Mouse (Mus musculus) liver, embryonic 18 days (tissue): ENCODE data around the gene Rnf223. TPM values are rescaled to one million over a fixed set of nuclear protein-coding genes. Genes with fewer than 3 reads are reported as not detected.

Source experiments
- polyA plus RNA-seq: library from polyadenylated mRNA; depleted of rRNA; stranded (reverse); fragments of >200 nt; gene quantifications from 2 replicates; pipeline ENCODE4 v1.2.3, GENCODE M21; 2012; rRNA removed

Gene Rnf223
- polyA plus RNA-seq: 0.14 and 0.21 TPM in 2 replicates

GRCm38 (mm10) chr4:156130436-156130835 is at the start of gene Rnf223:
TSS of gene Rnf223 (plus strand) at chr4:156130513.

GRCm38 (mm10) chr4:156109570-156110331 is 20.6 kb upstream of the Rnf223 start, which contains the start of gene 9430015G10Rik:
TSS of gene 9430015G10Rik (plus strand) at chr4:156109982.

Other genes with a start within 250 kb of the Rnf223 start
- 14.0 and 16.1 TPM in 2 replicates for gene Pusl1, start 238.7 kb upstream of the Rnf223 start, polyA plus RNA-seq
- gene Acap3, start 238.7 kb upstream of the Rnf223 start, polyA plus RNA-seq: 5.1 and 6.3 TPM in 2 replicates
- gene Ube2j2, start 186.7 kb upstream of the Rnf223 start, polyA plus RNA-seq: 32.2 and 32.3 TPM in 2 replicates
- gene C1qtnf12, start 168.2 kb upstream of the Rnf223 start, polyA plus RNA-seq: 22.6 and 24.1 TPM in 2 replicates
- gene B3galt6, start 137.9 kb upstream of the Rnf223 start, polyA plus RNA-seq: 2.4 TPM in 2 replicates
- 36.5 and 36.9 TPM in 2 replicates for gene Sdf4, start 137.6 kb upstream of the Rnf223 start, polyA plus RNA-seq
- gene Tnfrsf4, start 116.7 kb upstream of the Rnf223 start, polyA plus RNA-seq: 0.71 and 1.2 TPM in 2 replicates
- 0.54 and 0.59 TPM in 2 replicates for gene Tnfrsf18, start 104.3 kb upstream of the Rnf223 start, polyA plus RNA-seq
- 0.67 and 0.83 TPM in 2 replicates for gene Ttll10, start 71.1 kb upstream of the Rnf223 start, polyA plus RNA-seq
- 9.1 and 9.9 TPM in 2 replicates for gene 9430015G10Rik, start 20.5 kb upstream of the Rnf223 start, polyA plus RNA-seq
- gene Agrn, start 67.0 kb downstream of the Rnf223 start, polyA plus RNA-seq: 19.8 and 22.7 TPM in 2 replicates
- gene Isg15, start 70.3 kb downstream of the Rnf223 start, polyA plus RNA-seq: 100 and 213 TPM in 2 replicates
- gene AW011738, start 72.8 kb downstream of the Rnf223 start, polyA plus RNA-seq: 2.5 and 3.4 TPM in 2 replicates
- 0.12 TPM in 2 replicates for gene Perm1, start 85.4 kb downstream of the Rnf223 start, polyA plus RNA-seq
- gene Plekhn1, start 104.3 kb downstream of the Rnf223 start, polyA plus RNA-seq: 7.3 and 8.4 TPM in 2 replicates
- gene Noc2l, start 105.5 kb downstream of the Rnf223 start, polyA plus RNA-seq: 38.7 and 42.0 TPM in 2 replicates
- gene Samd11, start 125.1 kb downstream of the Rnf223 start, polyA plus RNA-seq: 25.0 and 28.5 TPM in 2 replicates
- not detected in 2 replicates for gene Vmn2r-ps159, start 200.6 kb downstream of the Rnf223 start, polyA plus RNA-seq